Mouse (Mus musculus) spleen, postnatal 4 days (tissue): ENCODE measurements around the gene Cryge.

Experiments
- DNase-seq, 2 experiments: peaks; one replicate each; pipeline ENCODE4 v3.0.0; 2022; ENCODE audit warnings: low spot score in 2 of 2

The Cryge gene

DNA sequence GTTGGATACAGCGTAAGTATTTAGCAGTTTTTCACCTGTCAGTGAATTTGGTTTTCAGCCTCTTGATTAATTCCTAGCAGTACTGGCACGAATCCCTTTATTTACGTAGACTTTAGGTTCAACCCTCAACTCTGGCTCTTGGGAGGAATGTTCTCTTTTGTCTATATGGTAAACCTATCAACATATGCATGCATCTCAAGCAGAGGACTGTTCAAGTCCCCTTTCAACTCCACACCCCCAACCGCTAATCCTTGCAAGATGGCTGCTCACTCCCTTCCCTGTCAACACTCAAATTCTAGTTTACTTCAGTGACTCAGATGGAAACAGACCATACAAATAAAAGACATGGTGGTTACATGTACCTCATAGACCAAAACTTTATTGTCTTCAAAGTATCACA is 38.2 kb downstream of the Cryge start:
- DNase-seq: no peak

DNA sequence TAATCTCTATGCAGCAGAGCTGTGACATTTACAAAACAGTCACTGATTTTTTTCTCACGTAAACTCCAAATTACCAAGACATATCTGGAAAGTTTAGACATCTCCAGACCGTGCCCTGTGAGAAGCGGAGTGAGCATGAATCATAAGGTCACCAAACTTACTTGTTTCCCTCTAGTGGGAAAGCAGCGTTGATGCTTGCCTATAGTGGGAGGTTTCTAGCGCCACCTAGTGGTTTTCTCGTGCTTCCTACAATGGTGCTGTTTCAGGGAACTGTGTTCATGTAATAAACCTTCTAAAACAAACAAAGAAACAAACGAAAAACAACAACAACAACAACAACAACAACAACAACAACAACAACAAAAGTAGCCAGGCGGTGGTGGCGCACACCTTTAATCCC is 40.8 kb downstream of the Cryge start:
- DNase-seq: peak; percentile 35 to 70

GRCm38 (mm10) chr1:65005575-65005974 is 45.4 kb downstream of the Cryge start:
- no peak for DNase-seq

- DNase-seq: no peak
Measured at GRCm38 (mm10) chr1:65004526-65004925, 46.4 kb downstream of the Cryge start.
